Mouse (Mus musculus) lung, adult 2 months (tissue): ENCODE data around the gene Gm32742.

Experiments
- CTCF ChIP-seq: fragments of 200-500 bp; IDR thresholded peaks from 2 replicates; pipeline ENCODE4 v1.5.1; 2011; ENCODE audit warnings: mild to moderate bottlenecking, low read length, control low read depth; ENCODE audit not compliant: insufficient read depth
- POLR2A ChIP-seq: fragments of 200-500 bp; IDR thresholded peaks from 2 replicates; pipeline ENCODE4 v1.6.1; 2011; ENCODE audit warnings: low read depth, mild to moderate bottlenecking, control low read depth, low read length, borderline replicate concordance; ENCODE audit errors: extremely low read depth

- no peak for TF ChIP-seq CTCF
- TF ChIP-seq POLR2A = no peak
These were observed 17.7 kb upstream of the Gm32742 start for GRCm38 (mm10) chr9:51182716-51183710.
